In the genomic region with DNA sequence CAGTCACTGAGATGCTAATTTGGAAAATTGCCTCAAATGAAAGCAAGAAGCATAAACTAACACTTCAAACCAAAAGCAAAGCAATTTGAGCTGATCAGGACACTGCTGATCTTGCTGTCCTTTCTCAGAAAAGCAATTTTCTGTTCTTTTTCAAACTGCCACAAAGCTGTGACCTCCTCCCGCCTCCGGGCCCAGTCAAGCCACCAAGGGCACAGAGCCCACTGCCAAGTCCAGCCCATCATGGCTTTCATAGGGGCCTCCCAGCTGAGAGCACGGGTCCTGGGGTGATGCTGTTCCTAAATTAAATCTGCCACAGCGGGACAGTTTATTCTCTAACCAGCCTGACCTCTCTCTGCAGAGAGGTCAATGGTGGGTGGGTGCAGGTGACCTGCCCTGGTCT, we compare ENCODE assay signal across 10 mouse cellular contexts.
"Had no signal": no experiment of that assay in that cellular context is flagged by ENCODE, and none has a peak within 500 bp of the region (broad histone marks: within the 10 kb centered on the region; RNA-seq: fewer than 3 reads in every experiment).

No protein-coding gene starts in this region.

- H3K27me3 ChIP-seq: liver, embryonic 13.5 days; lung, embryonic 15.5 days had no signal

- ATAC-seq: inflammation-experienced regulatory T-cells, adult 6 months; intestine, postnatal 0 days; liver, postnatal 0 days; midbrain, embryonic 13.5 days had no signal

- DNase-seq: liver, embryonic 13.5 days; liver, postnatal 0 days; thymus, postnatal 4 days had no signal

- H3K4me2 ChIP-seq: liver, embryonic 13.5 days; lung, embryonic 15.5 days; midbrain, embryonic 13.5 days had no signal

- H3K4me1 ChIP-seq: limb, embryonic 10.5 days; midbrain, embryonic 13.5 days had no signal

- H3K9ac ChIP-seq: liver, embryonic 13.5 days; liver, postnatal 0 days; lung, embryonic 15.5 days; midbrain, embryonic 13.5 days had no signal

- H3K27ac ChIP-seq: left cerebral cortex, adult 2 months; limb, embryonic 10.5 days; liver, embryonic 13.5 days; lung, embryonic 15.5 days; midbrain, embryonic 13.5 days; stomach, postnatal 0 days had no signal

- H3K4me3 ChIP-seq: left cerebral cortex, adult 2 months; limb, embryonic 10.5 days; liver, embryonic 13.5 days; lung, embryonic 15.5 days; midbrain, embryonic 13.5 days had no signal

- H3K9me3 ChIP-seq: limb, embryonic 10.5 days; lung, embryonic 15.5 days had no signal

- H3K36me3 ChIP-seq: limb, embryonic 10.5 days; liver, embryonic 13.5 days; lung, embryonic 15.5 days; midbrain, embryonic 13.5 days had no signal
